Mouse (Mus musculus) right cerebral cortex, adult 18-20 months (tissue): ENCODE results near the gene Uvrag.
"Not testable (repeated sequence)": the region's sequence is repeated elsewhere in the genome, so short reads cannot be mapped to it uniquely, and the experiment has no call there.

Experiments
- DNase-seq: peaks from one replicate; pipeline ENCODE4 v3.0.0; 2022; ENCODE audit warnings: mixed read lengths

Gene Uvrag

GRCm38 (mm10) chr7:98967672-98968071, 173.3 kb downstream of the Uvrag start:
- DNase-seq: no peak

GRCm38 (mm10) chr7:98963581-98963980, 177.4 kb downstream of the Uvrag start:
- DNase-seq: not testable (repeated sequence)

DNA sequence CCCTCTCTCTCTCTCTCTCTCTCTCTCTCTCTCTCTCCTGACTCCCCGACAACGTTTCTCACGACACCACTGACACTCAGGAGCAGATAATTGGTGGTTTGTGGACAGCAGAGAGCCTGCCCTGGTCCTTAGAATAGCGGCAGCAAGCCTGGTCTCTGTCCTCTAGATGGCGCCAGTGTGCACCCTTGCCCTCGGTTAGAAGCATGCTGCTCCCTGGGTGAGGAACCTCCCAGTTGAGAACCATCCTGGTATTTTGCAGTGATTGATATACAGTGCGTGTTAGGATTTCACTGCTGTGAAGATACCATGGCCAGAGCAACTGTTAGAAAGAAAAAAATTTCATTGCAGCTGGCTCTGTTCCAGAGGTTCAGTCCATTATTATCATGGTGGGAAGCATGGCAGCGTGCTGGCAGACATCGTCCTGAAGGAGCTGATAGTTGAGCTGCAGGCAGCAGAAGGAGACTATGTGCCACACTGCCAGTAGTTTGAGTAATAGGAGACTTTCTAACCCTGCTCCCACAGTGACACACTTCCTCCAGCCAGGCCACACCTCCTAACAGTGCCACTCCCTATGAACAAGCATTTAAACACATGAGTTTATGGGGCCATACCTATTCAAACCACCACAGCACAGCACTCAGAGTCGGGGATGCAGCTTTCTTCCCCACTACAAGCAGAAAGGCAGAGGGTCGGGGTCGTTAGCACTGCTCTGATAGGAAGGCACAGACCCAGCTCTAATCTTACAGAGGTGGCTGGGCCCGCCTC, 178.2 kb downstream of the Uvrag start:
- peak; percentile 33 for DNase-seq

DNA sequence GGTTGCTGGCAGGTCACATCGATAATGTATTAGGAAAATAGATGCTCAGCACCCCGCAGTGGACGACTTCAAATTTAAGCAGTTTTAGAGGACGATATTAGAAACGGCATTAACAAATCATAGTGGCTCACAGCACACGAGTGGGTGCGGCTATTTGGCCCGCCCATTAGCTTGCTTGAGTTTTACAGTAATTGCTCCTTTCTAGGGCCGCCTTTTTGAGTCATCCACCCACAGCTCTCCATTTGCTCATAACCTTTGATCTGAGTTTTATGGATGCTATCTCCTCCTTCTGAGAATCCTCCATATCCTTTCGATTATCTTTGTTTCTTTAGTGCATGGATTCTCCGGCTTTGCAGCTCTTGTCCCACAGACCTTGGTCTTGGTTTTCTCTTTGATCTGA, 178.9 kb downstream of the Uvrag start:
- no peak for DNase-seq

- no peak for DNase-seq
These were observed 180.7 kb downstream of the Uvrag start for GRCm38 (mm10) chr7:98960274-98960673.

DNA sequence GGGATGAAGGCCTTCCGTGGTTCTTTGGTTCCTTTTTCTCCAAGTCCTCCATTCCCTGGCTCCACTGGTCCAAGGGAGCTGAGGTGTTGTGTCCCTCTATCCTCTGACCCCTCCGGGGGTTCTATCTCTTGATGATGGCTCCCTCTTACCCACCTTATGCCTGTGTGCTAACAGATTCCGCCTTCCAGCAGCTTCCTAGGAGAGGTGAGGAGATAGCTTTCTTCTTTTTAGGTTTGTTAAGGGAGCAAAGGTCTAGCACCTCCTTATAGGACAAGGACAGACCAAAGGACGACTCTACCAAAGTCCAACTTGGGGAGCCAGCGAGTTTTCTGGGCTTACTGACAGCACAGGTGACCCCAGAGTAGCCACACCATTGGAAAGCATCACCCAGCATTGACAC, 181.7 kb downstream of the Uvrag start:
- DNase-seq: no peak

DNA sequence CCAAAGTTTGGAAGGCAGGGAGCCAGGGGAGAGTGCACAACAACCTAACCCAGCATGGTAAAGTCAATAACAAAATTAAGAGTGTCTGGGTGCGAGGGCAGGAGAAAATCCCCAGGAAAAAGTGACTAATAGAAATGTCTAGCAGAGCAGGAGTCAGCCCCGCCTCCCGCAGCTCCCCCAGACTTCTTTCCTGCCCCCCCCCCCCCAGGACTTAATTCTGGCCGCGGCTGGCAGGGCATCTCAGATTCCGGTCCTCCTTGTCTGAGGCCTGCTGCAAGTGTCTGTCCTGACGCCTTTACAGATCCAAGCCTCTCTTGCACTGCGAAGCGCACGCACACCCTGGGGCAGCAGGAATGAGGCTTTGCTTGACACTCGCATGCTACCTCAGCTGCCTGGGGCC, 182.8 kb downstream of the Uvrag start:
- no peak for DNase-seq

GRCm38 (mm10) chr7:98957111-98957741, 183.7 kb downstream of the Uvrag start:
- no peak for DNase-seq

DNA sequence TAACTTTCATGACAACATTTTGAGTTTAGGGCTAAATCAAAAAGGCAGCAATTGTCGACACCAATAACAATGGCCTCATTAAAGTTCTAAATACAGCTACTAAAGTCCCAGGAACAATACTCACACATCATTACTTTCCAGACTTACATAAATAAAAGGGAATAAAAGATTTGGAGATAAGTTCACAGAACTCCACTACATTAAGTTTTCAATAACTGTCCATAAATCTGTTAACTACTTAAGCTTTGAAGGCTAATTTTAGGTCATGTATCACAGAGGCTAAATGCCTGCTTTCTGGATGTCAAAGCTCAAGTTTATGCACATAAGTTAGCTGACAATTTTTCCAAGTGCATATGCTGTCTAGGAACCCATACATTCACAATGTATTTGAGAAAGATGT, 184.3 kb downstream of the Uvrag start:
- DNase-seq: no peak

DNA sequence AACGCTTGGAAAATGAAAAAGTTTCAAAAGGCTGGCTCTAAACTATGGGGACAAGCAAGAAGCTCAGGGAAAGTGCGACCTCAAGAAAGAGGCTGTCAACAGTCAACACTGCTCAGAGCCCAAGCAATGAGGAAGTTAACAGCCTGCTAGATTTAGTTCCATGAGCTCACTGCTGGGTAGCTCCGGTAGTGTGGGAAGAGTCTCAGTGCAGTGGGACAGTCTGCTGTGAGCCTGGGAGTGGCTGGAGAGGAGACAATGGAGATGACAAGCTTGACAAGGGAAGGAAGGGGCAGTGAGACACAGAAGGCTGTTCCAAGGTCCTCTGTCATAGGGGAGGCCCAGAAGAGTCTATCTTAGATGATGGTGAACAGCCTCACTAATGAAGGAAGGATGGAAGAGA, 187.3 kb downstream of the Uvrag start:
- DNase-seq: no peak

GRCm38 (mm10) chr7:98944986-98945385, 196.0 kb downstream of the Uvrag start:
- no peak for DNase-seq

GRCm38 (mm10) chr7:98943687-98944086, 197.3 kb downstream of the Uvrag start:
- DNase-seq: no peak

DNA sequence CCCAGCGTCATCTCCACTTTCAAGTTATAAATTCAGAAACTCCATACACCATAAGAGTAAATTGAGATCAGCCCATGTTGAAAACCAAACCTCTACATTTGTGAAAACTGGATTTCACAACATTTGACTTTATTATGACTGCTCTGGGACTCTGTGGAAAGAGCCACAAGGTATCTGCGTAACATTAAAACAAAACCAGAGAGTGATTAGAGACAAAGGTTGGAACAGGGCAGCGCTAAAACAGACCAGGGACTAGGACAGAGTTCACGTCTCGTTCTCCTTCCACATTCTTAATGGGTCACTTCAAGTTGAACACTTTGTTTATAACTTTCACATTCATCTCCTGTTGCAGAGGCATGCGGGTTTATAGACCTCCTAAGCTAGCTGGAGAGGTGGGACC, 198.2 kb downstream of the Uvrag start:
- DNase-seq: no peak

- DNase-seq: no peak
These were observed 201.7 kb downstream of the Uvrag start for GRCm38 (mm10) chr7:98939194-98939593.

GRCm38 (mm10) chr7:98938621-98939020, 202.3 kb downstream of the Uvrag start:
- no peak for DNase-seq

DNA sequence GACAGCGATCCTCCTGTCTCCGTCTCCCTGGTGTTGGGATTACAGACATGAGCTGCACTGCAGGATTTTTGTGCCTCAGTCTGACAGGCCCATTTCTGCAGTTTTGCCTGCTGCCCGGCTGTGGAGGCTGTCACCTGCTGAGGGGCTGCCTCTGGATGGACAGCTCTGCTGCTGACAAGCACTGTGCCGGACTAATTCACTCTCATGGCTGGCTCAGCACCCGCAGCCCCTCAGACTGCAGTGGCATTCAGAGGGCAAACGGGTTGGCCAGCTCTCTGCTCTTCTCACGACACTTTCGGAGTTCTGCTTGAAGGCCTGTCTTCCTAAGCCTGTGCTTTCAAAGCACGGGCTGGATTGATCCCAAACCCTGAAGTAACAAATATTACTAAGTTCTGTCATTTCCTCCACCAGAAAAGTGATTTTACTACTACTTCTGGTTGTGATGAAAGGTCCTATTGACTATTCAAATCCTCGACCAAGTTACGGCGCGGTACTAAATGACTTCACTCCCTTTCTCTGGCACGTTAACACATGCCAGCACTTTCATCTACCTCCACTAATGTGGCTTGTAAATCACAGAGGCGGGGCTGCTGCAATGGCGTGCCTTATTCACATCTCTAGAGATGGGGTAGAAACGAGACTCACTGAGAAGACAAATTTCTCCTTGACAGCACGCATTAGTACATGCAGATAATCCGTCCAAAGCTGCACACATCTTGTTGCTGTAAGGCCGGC, 203.7 kb downstream of the Uvrag start:
- no peak for DNase-seq

DNA sequence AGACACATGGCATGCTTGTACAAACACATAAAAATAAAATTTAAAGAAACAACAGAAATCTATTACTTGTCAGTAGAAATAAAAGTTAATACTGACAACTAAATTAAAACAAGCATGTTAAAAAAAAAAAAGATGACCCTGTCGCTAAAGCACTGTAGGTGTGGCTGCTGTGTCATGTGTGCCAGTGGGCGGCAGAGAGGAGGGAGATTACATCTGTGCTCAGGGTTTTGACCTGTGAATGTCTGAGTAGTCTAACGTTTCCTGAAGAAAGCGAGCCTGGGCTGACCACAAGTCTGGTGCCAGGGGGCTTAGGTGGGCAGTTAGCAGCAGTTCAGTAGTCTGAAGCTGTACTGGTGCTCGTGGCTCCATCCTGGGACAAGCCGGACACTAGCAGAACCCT, 205.2 kb downstream of the Uvrag start:
- DNase-seq: no peak

GRCm38 (mm10) chr7:98935193-98935592, 205.7 kb downstream of the Uvrag start:
- DNase-seq: no peak

- no peak for DNase-seq
These were observed 212.5 kb downstream of the Uvrag start for GRCm38 (mm10) chr7:98928336-98929025.

DNA sequence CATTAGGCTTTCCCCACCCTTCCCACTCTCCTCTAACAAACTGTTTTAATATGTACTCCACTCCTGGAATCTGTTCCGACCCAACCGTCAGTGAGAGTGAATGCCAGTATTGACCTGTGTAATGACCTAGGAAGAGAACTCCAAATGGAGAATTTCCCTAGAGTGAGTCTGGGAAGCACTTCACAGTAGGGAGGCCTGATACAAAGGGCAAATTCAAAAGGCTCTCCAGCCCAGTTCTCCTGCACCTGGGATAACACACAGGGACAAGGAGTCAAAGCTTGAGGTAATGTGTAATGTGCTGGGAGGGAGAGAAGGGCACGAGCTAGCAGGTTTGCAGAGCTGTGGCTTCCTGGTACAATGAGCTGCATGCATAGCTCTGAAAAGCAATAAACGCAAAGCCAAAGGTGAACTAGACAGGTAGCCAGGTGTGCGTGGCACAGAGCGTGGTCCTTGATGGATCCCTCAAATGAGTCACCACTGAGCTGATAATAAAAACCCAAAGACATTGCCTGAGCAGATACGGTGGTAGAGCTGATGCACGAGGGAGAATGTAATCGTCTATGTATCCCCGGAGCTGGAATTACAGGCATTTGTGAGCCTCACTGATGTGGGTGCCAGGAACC, 213.9 kb downstream of the Uvrag start:
- DNase-seq: no peak

DNA sequence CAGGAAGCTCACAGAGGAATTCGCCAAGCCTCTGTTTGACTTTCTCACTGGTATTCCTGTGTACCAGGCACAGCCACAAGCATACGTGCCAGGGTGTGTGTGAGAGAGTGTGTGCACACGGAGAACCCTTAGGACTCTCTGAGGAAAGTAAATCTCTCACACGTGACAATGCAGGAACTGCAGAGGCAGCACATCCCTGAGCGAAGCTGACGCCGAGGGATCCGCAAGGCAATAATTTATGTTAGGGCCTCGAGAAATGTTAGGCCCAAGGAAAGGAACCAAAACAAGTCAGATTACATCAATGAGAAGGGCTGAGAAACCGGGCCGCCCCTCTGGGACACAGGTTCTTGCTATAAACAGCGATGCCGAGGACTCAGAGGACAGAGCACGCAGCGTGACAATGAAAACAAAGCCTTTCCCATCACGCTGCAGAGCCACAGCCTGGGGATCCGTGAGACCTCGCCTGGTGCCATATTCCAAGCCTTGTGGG, 216.5 kb downstream of the Uvrag start:
- peak; percentile 21 for DNase-seq

DNA sequence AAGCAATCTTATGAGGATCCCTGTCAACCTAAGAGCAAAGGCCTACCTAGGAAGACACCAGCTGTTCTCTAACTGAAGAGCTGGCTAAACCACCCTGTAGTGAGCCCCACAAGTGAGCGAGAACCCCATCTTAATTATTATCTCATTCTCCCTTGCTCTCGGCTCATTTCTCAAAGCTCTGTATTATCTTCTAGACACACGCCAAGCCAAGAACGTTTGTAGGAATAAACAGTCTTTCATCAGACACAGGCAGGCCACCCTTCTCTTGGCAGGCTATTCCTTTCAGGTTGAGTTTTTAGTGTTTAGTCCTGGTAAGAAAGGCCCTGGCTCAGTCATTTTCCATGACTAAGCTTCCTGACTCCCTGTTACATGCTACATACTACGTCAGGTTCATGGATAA, 218.0 kb downstream of the Uvrag start:
- DNase-seq: no peak

- no peak for DNase-seq
These were observed 223.5 kb downstream of the Uvrag start for GRCm38 (mm10) chr7:98917407-98917806.
